Mouse (Mus musculus) gastrocnemius, adult 2 months (tissue): ENCODE results near the gene Gfi1. TPM values are rescaled to one million over a fixed set of nuclear protein-coding genes. Genes with fewer than 3 reads are reported as not detected.

Experiments
- DNase-seq: peaks from one replicate; pipeline ENCODE4 v3.0.0; 2022
- H3K27ac ChIP-seq: fragments of 200-600 bp; 2 replicates; pipeline ENCODE4 v1.8.1; 2022; ENCODE audit warnings: mild to moderate bottlenecking
- H3K4me3 ChIP-seq: fragments of 200-600 bp; 2 replicates; pipeline ENCODE4 v1.8.1; 2022; ENCODE audit warnings: mild to moderate bottlenecking, moderate library complexity
- CTCF ChIP-seq: fragments of 200-600 bp; IDR thresholded peaks from 2 replicates; pipeline ENCODE4 v1.8.1; 2022; ENCODE audit warnings: antibody characterized with exemption, mild to moderate bottlenecking, moderate library complexity
- intact Hi-C: fragments of 180-260 bp; cut with DNase I; formaldehyde crosslinking; loops from one replicate; pipeline ENCODE4 v1.15.1; 2025
- total RNA-seq, 2 experiments: library from RNA; stranded (reverse); gene quantifications; 2 replicates each; pipeline ENCODE4 v1.2.3; 2021

Gene Gfi1
- total RNA-seq, 2 experiments from 2014 or later, result not detected

- Histone ChIP-seq H3K4me3 (no peak overlapping the region), H3K27ac (no peak overlapping the region)
- DNase-seq, result no peak
- no peak for TF ChIP-seq CTCF
- intact Hi-C loops, result no loop called here
Observed at GRCm38 (mm10) chr5:107719209-107719608, 6.6 kb downstream of the Gfi1 start.

GRCm38 (mm10) chr5:107717871-107718361 lies 7.9 kb downstream of the Gfi1 start:
- no peak for DNase-seq
- H3K27ac ChIP-seq, result no peak overlapping the region
- H3K4me3 ChIP-seq, result no peak overlapping the region
- intact Hi-C loops, result no loop called here
- TF ChIP-seq CTCF, result no peak

- no peak for TF ChIP-seq CTCF
Observed at GRCm38 (mm10) chr5:107711689-107712088, 14.1 kb downstream of the Gfi1 start.

GRCm38 (mm10) chr5:107708124-107708797 lies 17.6 kb downstream of the Gfi1 start:
- TF ChIP-seq CTCF, result no peak
- intact Hi-C loops, result no loop called here
- Histone ChIP-seq H3K27ac (no peak overlapping the region), H3K4me3 (no peak overlapping the region)
- no peak for DNase-seq

More at GRCm38 (mm10) chr5:107711689-107712088, 14.1 kb downstream of the Gfi1 start:
- no peak for DNase-seq
- Histone ChIP-seq H3K4me3 (no peak overlapping the region), H3K27ac (no peak overlapping the region)
- intact Hi-C loops, result no loop called here

- intact Hi-C loops, result no loop called here
- H3K4me3 ChIP-seq, result no peak overlapping the region
- TF ChIP-seq CTCF, result no peak
- no peak overlapping the region for H3K27ac ChIP-seq
- no peak for DNase-seq
Observed at GRCm38 (mm10) chr5:107706262-107706661, 19.6 kb downstream of the Gfi1 start.

GRCm38 (mm10) chr5:107705756-107706155 lies 20.1 kb downstream of the Gfi1 start:
- no peak for TF ChIP-seq CTCF
- no peak for DNase-seq
- intact Hi-C loops, result no loop called here

GRCm38 (mm10) chr5:107703207-107703763 lies 22.6 kb downstream of the Gfi1 start:
- H3K27ac ChIP-seq, result no peak overlapping the region
- TF ChIP-seq CTCF, result no peak
- DNase-seq, result no peak
- no peak overlapping the region for H3K4me3 ChIP-seq
- intact Hi-C loops, result no loop called here

More at GRCm38 (mm10) chr5:107705756-107706155, 20.1 kb downstream of the Gfi1 start:
- no peak overlapping the region for H3K4me3 ChIP-seq
- no peak overlapping the region for H3K27ac ChIP-seq

GRCm38 (mm10) chr5:107701658-107702057 lies 24.2 kb downstream of the Gfi1 start:
- H3K27ac ChIP-seq, result no peak overlapping the region
- no peak for DNase-seq
- H3K4me3 ChIP-seq, result no peak overlapping the region
- intact Hi-C loops, result no loop called here
- no peak for TF ChIP-seq CTCF

- Histone ChIP-seq H3K27ac (no peak overlapping the region), H3K4me3 (no peak overlapping the region)
- intact Hi-C loops, result no loop called here
- DNase-seq, result no peak
- TF ChIP-seq CTCF, result no peak
Observed at GRCm38 (mm10) chr5:107700873-107701272, 25.0 kb downstream of the Gfi1 start.

GRCm38 (mm10) chr5:107698888-107699287 lies 26.9 kb downstream of the Gfi1 start:
- Histone ChIP-seq H3K4me3 (no peak overlapping the region), H3K27ac (no peak overlapping the region)
- intact Hi-C loops, result no loop called here
- DNase-seq, result no peak
- TF ChIP-seq CTCF, result no peak

GRCm38 (mm10) chr5:107695019-107695418 lies 30.8 kb downstream of the Gfi1 start:
- intact Hi-C loops, result no loop called here
- H3K27ac ChIP-seq, result no peak overlapping the region
- no peak for DNase-seq
- no peak for TF ChIP-seq CTCF
- no peak overlapping the region for H3K4me3 ChIP-seq

- Histone ChIP-seq H3K27ac (peak overlapping the region; percentile 24; the same call in 1 of the 2 replicates), H3K4me3 (peak overlapping the region; percentile 72)
- no peak for DNase-seq
- intact Hi-C loops, result no loop called here
- no peak for TF ChIP-seq CTCF
Observed at GRCm38 (mm10) chr5:107688499-107688866, 37.4 kb downstream of the Gfi1 start.

GRCm38 (mm10) chr5:107687592-107688498 lies 38.0 kb downstream of the Gfi1 start:
- intact Hi-C loops, result no loop called here
- peak overlapping the region; percentile 24; the same call in 1 of the 2 replicates for H3K27ac ChIP-seq
- no peak for TF ChIP-seq CTCF
- H3K4me3 ChIP-seq, result peak overlapping the region; percentile 72
- peak; percentile 66 for DNase-seq
